Mouse (Mus musculus): Measurements from ENCODE around the gene Nkx2-3.

Gene Nkx2-3

DNA sequence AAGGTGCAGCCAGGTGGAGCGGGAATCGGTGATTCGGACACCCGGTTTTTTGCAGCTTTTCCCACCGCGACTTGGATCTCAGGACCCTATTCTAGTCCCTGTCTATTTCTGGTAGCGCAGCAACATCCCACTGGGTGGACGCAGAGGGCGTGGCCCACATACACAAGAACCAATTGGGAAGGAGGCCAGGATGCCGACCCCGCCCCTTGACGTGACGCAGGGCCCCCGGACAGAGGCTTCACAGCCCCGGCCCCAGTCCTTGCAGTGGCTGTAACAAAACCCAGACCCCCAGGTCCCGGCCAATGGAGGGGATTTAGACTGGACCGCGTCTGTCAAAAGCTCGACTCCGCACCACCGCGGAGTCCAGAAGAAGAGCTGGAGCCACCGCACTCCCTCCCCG is at the start of gene Nkx2-3:
TSS of gene Nkx2-3 (plus strand) at position 275 of the 400 bp plus-strand sequence.
- DNase-seq (ENCODE audit: low spot score): no peak

DNA sequence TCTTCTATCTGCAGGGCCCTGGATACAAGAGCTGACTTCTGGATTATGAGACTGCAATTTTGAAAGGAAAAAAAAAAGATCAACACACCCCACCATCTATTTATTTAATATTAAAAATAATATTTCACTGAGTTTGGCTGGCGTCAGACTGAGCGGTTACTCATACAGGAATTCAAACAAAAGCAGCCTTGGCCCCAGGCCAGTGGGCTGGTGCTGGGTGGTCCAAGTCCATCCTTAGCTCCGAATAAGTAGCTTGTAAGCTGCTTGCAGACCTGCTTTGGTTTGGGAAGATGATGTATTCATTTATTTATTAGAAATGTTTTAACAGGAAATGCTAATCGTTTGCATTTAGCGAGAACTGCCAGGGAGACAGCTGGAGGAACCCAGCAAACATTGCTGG is 49.0 kb upstream of the Nkx2-3 start:
- DNase-seq (ENCODE audit: low spot score): no peak

DNA sequence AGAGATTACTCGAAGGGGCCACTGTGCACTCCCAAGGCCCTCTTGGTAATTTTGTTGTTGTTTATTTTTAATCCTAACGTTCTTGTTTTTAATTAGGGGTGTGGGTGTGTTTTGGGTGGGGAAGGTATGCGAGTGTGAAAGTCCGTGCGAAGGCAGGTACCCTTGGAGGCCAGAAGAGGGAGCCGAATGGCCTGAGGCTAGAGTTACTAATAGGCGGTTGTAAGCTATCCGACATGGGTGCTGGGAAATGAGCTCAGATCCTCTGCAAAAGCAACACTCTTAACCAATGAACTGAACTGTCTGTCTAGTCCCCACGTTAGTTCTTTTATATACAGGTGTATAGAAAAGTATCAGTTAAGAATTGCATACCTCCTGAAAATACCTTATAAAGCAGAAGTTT is 43.8 kb upstream of the Nkx2-3 start:
- no peak for DNase-seq (ENCODE audit: low spot score)

DNA sequence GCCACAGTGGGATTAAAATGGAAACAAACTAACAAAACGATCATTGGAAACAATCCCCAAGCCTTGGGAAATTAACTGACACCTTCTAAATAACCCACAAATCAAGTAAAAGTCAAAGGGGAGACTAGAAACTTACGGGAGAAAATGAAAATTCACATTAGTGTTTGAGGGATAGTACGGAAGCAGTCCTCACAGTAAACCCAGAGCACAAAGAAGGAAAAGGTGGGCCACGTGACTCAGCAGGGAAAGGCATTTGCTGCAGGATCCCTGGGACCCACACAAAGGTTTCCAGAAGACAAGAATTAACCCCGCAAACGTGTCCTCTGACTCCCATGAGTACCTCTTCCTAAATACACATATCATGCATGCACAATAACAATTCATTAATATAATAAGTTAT is 43.0 kb upstream of the Nkx2-3 start:
- DNase-seq (ENCODE audit: low spot score): no peak

DNA sequence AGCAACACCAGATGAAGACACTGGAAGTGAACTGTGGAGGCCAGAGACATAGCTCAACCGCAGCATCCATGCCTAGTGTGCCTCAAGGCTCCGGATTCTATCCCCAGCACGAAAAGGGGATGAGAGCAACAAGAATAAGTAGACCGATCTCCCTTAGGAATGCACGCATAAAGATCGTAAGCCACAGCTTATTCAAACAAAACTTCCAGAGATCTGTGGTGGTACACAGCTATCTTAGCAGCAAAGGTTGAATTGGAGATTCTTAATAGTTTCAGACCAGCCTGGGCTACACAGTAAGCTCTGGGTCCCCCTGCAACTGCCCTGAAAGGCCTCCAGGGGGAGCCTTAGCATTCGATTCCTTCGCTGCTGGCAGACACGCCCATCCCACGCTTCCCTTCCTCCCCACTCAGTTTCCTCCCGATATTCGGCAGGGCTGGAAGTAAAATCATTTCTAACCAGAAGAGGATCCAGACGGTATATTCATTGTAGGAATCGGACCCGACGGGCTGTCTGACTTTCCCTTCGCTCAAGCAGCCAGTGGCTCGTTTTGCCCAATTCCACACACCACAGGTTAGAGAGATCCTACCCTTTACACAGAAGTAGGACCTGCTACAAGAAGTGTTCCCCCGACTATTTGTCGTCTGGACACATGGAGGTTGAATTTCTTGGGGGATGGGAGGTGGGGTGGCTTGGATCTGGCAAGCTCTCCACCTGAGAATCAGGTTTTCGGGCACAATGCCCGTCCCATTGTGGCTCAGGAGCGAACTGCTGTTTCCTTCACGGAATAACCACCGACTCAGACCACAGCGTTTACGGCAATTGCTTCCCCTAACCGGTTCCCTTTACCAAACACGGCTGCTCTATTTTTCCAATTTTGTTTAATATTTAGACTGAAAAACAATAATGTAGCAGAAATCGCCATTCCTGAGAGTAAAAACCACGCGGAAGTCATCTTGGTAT is 41.0 kb upstream of the Nkx2-3 start:
- DNase-seq (ENCODE audit: low spot score): no peak

DNA sequence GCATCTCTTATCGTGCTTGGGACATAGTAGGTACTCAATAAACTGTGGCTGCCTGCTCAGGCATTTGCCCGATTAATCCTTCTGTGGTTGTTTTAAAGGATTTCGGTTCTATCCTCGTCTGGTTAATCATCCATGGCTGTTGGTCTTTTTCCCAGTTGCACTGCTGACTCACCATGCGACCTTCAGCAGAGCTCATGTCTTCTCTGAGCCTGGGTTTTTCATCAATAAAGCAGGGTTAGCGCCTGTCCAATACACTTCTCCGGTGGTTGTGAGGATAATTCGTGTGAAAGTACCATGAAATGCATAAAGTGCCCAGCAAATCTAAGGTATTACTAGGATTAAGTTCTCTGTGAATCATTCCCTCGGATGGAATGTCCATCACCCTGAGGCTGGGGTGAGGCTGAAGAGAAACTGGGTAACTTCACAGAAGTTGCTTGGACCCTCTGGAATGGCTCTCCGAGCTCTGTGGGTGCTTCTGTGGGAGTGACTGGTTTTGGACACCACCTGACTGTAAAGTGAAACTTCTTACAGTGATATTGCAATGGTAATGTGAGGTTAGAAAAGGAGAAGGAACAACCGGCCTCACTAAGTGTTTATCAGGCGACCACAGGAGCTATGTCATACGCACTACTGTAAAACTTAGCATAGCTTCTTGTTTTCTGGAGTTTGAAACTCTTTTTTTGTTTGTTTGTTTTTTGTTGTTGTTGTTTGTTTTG is 32.9 kb upstream of the Nkx2-3 start:
- DNase-seq (ENCODE audit: low spot score): no peak

DNA sequence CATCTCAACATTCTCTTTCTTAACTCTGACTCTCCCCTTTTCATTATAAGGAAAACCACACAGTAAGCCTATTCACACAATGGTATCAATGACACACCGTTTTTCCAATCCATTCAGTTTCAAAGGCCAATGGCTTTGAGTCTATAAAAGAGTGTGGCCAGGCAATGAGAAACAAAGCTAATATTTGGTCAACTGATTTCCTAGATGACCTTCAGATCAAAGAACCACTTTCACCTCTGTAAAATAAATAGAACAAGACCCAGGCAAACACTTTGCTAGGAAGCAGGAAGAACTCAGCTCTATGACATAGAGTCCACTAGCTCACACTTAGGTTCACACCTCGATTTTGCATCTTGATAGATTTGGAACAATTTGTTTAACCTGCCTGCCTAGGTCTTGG is 30.9 kb upstream of the Nkx2-3 start:
- no peak for DNase-seq (ENCODE audit: low spot score)

DNA sequence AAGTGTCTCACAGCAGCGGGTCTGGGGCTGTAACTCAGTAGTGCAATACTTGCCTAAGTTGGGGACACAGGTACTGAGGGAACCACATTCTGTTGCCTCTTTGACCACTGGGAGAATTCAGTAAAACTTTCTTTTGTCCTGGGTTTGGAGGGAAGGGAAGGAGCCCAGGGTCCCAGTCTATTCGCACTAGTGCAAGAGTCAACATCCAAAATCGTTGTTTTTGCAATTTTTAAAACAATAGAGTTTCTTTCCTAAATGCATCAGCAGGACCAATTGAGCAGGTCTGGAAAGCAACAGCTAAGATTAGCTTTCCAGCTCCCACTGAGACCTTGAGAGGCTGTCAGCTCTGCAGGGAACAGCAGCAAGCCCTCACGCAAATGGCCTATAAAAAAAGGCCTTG is 28.9 kb upstream of the Nkx2-3 start:
- DNase-seq (ENCODE audit: low spot score): no peak

DNA sequence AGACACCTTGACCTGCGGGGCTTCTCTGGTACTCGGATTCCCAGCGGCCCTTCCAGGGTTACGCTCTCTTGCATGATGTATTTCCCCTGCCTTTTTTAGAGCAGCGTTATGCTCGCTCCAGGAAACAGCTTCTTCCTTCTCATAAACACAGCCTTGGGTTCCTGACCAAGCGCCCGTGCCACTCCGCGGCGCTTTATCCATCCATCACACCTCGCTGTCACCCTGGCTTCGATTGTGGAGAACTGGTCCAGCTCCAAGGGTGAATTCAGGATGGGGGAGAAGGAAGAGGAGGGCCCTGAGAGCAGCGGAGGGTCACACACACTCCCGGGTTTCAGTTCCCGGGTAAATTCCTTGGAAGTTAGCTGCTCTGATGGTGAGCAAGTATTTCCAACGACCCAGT is 28.5 kb upstream of the Nkx2-3 start:
- no peak for DNase-seq (ENCODE audit: low spot score)

DNA sequence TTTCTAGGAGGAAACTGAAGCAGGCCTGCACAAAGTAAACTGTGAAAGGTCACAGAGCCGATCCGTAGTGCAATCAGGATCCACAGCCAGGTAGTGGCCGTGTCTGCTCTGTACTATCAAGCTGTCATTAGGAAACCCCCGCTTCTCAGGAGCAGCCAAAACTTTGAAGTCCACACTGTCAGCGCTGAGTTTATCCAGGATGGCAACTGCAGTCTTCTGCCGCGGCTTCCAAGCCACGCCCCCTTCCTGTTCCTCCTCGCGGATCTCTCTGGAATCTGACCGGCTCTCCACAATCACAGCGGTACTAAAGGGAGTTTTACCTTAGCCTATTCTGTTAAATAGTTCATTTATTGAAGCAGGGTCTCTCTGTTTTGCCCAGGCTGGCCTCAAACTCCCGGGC is 27.3 kb upstream of the Nkx2-3 start:
- no peak for DNase-seq (ENCODE audit: low spot score)

DNA sequence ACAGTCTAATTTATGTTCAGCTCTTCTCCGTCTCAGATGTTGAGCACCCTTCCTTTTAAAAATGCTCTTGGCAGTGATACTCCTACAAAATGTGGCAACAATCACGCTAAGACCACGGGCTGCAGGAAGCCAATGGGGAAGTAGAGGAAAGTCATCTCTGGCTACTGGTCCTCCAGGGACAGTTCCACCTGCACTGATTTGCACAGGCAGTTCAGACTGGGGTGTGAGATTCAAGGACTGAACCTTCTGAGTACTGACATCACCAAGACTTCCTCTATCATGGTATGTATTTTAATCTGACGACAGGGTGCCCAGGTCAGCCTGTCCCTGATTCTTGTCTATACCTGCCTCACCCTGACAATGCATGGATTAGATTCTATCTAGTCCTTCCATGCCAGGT is 20.1 kb upstream of the Nkx2-3 start:
- no peak for DNase-seq (ENCODE audit: low spot score)

DNA sequence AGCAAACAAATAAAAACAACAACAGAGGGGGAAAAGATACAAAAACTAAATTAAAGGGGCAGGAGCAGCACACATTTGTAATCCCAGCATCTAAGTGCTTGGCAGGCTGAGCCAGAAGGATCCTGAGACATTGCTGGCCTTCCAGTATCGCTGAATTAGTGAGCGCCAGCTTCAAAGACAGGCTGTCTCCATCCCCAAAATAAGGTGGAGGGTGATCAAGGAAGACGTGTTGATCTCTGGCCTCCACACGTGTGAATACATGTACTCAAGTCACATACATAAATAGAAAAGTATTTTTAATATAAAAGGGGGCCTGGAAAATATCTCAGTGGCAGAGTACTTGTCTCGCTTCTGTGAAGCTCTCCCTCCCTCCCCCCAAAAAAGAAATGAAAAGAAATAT is 15.1 kb upstream of the Nkx2-3 start:
- no peak for DNase-seq (ENCODE audit: low spot score)

DNA sequence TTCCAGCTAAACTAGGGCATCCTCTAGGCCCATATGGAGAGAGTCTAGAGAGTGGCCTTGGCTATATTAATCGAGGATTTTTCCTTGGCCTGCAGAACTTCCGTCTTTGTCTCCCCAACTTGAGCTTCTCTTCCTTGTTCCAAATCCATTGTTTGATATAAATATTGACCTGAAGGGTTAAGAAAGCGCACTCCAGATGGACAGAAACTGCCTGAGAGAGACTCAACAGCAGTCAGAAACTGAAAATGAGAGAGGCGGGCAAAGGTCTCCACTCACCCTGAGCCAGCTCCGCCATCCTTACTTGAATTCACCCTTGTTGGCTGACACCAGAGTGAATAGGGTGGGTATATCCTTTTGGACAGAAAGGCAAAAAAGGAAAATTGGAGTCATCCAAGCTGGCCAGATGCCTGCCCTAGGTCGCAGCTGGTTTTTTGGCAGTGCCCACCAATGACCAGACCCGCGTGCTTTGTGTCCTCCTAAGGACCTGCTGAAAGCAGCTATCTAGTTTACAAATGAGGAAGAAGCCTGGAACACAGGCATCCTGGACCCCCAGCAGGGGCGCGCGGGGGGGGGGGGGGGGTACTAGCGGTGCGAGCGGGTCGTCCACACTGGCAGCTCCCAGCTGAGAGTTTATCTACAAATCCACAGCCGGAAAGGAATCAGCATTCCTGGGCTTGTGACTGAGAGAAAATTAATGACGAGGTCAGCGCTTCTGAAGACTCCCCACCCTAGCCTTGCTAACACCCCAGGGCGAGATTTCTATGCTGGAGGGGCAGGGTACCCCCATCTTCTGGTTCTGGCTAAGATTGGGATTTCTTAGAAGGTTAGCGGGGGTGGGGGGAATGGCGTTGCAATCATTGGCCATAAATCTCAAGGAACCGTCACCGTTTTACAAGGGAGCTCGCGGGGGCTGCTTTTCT is 13.1 kb upstream of the Nkx2-3 start:
- DNase-seq (ENCODE audit: low spot score): no peak

DNA sequence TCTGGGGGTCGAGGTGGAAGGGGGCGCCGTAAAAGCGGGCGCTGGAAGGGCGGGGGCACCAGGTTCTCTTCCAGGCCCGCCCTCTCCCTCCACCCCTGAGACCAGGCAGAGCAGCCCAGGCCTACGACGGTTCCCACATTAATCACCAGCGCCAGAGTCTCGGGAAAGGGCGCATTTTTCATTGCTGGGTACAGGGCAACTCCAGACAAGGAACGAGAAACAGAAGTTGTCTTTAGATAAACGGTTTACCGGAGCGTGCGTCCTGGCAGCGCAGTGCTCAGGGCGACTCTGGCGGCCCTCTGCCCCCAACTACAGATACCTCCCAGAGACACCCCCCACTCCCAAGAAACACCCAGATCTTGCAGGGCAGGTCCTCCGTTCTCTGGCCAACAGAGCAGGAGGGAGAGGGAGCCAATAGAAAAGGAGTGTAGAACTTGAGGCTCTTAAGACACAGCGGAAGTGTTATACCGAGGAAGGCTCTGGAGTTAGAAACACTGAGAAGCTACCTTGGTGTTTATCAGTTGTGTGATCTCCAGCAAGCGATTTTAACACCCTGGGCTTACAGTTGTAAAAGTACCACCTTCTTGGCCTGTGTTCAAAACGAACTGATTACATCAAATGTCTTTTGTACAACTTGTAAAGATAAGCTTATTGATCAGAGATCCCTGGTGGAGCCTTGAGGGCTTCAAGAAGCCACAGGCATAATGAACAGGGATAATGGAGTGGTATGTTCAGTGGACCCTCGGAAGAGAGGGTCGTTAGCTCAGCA is 12.2 kb upstream of the Nkx2-3 start:
- no peak for DNase-seq (ENCODE audit: low spot score)

DNA sequence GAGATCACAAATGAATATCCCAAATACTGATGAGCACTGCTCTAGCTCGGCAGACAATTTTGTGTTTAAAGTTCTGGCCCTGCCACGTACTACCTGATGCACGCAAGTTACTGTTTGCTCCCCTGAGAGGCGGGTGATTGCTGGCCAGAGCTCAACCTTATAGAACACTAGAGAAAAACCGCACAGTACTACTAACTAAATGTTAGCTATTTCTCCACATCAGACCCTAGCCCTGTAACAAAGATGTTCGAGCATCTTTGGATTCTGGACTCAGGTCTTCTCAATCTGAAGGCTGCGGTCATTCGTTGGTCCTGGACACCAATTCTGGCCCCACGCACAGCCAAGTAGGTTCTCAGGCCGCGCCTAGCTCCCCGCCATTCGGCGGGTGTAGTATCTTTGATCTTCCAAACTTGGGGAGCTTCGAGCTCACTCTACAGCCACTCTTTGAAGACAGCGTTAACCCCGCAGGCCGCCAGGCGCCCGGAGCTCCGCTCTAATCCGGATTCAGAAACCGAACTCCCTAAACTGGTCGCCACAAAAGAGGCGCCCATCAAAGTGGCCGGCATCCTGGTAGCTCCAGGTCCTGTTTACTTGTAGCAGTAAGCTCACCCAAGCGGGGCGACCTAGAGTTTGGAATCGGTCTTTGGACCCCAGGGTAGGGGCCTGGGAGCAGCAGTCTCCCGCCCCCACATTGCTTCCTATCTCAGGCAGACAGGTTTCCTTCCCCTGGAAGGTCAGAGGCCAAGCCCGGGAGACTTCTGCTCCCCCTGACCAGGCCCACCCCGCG is 11.4 kb upstream of the Nkx2-3 start:
- no peak for DNase-seq (ENCODE audit: low spot score)

DNA sequence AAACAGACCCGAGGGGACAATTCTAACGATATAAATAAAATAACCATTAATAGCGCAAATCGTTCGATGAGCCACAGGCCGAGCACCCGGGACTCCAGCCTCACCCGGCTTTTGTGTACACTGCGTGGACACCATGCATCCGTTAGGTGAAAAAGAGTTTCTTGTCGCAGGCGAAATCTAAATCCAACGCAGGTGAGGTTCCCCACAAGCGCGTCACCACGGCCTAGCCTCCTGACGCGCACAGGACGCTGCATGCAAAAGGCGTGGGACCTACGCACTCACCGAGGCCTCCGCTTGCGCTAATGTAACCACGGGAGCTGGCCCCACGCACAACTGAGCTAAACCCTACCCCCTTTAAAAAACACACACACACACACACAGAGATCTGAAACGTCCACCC is 10.7 kb upstream of the Nkx2-3 start:
- no peak for DNase-seq (ENCODE audit: low spot score)

DNA sequence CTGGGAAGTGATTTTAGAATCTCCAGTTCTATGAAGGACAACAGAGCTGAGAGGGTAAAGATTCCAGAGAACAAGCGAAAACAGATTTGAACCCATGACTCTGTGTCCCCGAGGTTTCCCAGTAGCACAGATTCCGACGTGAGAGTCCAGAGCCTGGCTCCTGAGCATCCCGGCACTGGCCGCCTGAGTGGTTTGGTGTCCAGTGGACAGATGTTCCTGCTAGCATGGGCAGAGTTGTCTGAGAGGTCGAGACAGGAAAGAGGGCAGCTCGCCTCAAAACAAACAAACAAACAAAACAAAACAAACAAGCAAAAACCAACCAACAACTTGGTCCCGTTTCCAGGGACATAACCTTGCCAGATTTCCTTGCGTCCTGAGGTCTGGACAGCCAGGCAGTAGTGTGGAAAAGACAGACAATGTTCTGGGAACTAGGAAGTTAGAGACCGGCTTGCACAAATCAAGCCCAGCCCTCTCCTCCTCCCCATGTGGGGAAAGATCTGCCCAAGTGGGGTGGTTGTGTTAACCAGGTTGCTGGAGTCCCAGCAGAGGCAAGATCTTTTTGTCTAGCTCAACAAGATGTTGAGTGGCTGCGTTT is 10.0 kb upstream of the Nkx2-3 start:
- no peak for DNase-seq (ENCODE audit: low spot score)

DNA sequence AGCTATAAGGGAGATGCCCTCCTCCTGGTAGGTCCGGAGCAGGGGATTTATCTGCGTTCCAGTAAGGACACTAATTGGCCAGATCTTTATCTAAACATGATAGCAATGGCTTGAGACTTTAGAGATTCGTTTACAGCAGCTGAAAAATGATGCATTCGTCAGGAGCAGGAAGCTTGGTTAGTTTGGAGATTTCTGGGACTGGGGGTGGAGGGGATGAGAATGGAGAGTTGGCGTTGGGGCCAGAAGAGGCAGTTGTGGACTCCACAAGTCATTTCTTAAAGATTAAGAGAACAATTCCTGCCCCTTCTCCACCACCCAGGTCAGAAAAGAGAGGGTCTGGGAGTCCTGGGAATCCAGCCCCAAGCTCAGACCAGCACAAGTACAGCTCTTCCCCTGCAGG is 8.6 kb upstream of the Nkx2-3 start:
- DNase-seq (ENCODE audit: low spot score): no peak

DNA sequence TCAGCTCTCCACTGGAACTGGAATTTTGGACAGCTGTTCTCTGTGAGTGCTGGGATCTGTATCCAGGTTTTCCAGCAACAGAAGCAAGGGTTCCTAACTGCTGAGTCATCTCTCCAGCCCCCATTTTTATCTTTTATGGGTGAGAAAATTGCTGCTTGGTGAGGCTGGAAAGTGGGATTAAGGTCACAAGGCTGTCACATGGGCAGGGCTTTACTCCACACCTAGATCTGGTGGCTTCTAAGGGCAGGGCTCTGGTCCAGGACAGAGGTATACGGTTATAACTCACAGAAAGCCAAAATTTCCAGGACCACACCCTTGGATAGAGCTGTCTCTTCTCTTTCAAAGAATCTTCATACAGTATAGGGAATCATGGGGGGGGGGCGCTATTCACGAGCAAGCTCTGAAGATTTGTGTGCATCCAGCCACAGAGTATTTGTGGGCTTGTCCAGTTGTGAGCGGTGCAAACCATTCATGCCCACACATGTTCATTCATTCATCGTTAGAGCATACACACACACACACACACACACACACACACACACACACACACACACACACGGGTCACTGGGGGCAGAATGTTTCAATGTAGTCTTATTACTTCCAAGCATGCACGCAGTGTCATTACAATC is 7.5 kb upstream of the Nkx2-3 start:
- no peak for DNase-seq (ENCODE audit: low spot score)

Measured in urinary bladder, postnatal 10 days (tissue).